Mouse (Mus musculus): ENCODE results near the gene Ing3. TPM values are rescaled to one million over a fixed set of nuclear protein-coding genes. Genes with fewer than 3 reads are reported as not detected.
A peak's percentile ranks its signal among the peaks of the same experiment; 100 is the strongest.

Gene Ing3
- polyA plus RNA-seq, 1 experiment from 2014 or later = 63.6 TPM

GRCm38 (mm10) chr6:21958922-21959321 lies 9.6 kb downstream of the Ing3 start:
- H3K9me3 ChIP-seq (ENCODE audit: control insufficient read depth, low read length) = no peaks in the 10 kb centered on the region
- ATAC-seq (ENCODE audit: low FRiP score, low TSS enrichment) = no peak
- no peak overlapping the region for H3K4me2 ChIP-seq (replicated peaks; ENCODE audit: low read depth, low read length)
- H3K4me1 ChIP-seq (ENCODE audit: control insufficient read depth, insufficient read depth, low read length) = no peaks in the 10 kb centered on the region
- no peak overlapping the region for H3K4me3 ChIP-seq (ENCODE audit: low read length)
- no peak overlapping the region for H3K9ac ChIP-seq (ENCODE audit: low read depth, low read length)
- no peaks in the 10 kb centered on the region for H3K27me3 ChIP-seq (ENCODE audit: control insufficient read depth, insufficient read depth, low read length)
- H3K27ac ChIP-seq (ENCODE audit: low read depth, low read length) = no peak overlapping the region
- peaks cover 45% of the 10 kb centered on the region for H3K36me3 ChIP-seq (ENCODE audit: control insufficient read depth, insufficient read depth, low read length)
- 91% methylated on average over 4 of the region's 4 CpGs for WGBS

GRCm38 (mm10) chr6:21959909-21960308 lies 10.5 kb downstream of the Ing3 start:
- Histone ChIP-seq H3K9ac (ENCODE audit: low read depth, low read length) (no peak overlapping the region), H3K36me3 (ENCODE audit: control insufficient read depth, insufficient read depth, low read length) (peaks cover 41% of the 10 kb centered on the region), H3K9me3 (ENCODE audit: control insufficient read depth, low read length) (no peaks in the 10 kb centered on the region)

GRCm38 (mm10) chr6:21977532-21977931 lies 28.2 kb downstream of the Ing3 start:
- no peaks in the 10 kb centered on the region for H3K9me3 ChIP-seq (ENCODE audit: control insufficient read depth, low read length)
- 61% methylated on average over 2 of the region's 2 CpGs for WGBS
- no peak overlapping the region for H3K27ac ChIP-seq (ENCODE audit: low read depth, low read length)
- no peak overlapping the region for H3K4me3 ChIP-seq (ENCODE audit: low read length)
- H3K4me2 ChIP-seq (replicated peaks; ENCODE audit: low read depth, low read length) = no peak overlapping the region
- no peak overlapping the region for H3K9ac ChIP-seq (ENCODE audit: low read depth, low read length)
- peaks cover 19% of the 10 kb centered on the region for H3K36me3 ChIP-seq (ENCODE audit: control insufficient read depth, insufficient read depth, low read length)
- no peak for ATAC-seq (ENCODE audit: low FRiP score, low TSS enrichment)
- no peaks in the 10 kb centered on the region for H3K4me1 ChIP-seq (ENCODE audit: control insufficient read depth, insufficient read depth, low read length)
- H3K27me3 ChIP-seq (ENCODE audit: control insufficient read depth, insufficient read depth, low read length) = no peaks in the 10 kb centered on the region

More at GRCm38 (mm10) chr6:21959909-21960308, 10.5 kb downstream of the Ing3 start:
- H3K4me3 ChIP-seq (ENCODE audit: low read length) = no peak overlapping the region
- no peaks in the 10 kb centered on the region for H3K27me3 ChIP-seq (ENCODE audit: control insufficient read depth, insufficient read depth, low read length)
- WGBS = 92% methylated on average over 5 of the region's 5 CpGs
- H3K27ac ChIP-seq (ENCODE audit: low read depth, low read length) = no peak overlapping the region
- no peaks in the 10 kb centered on the region for H3K4me1 ChIP-seq (ENCODE audit: control insufficient read depth, insufficient read depth, low read length)
- no peak for ATAC-seq (ENCODE audit: low FRiP score, low TSS enrichment)
- H3K4me2 ChIP-seq (replicated peaks; ENCODE audit: low read depth, low read length) = no peak overlapping the region

- no peak for ATAC-seq (ENCODE audit: low FRiP score, low TSS enrichment)
- peaks cover 4% of the 10 kb centered on the region; the same call in 1 of the 2 replicates for H3K36me3 ChIP-seq (ENCODE audit: control insufficient read depth, insufficient read depth, low read length)
- no peak overlapping the region for H3K27ac ChIP-seq (ENCODE audit: low read depth, low read length)
- no peaks in the 10 kb centered on the region for H3K27me3 ChIP-seq (ENCODE audit: control insufficient read depth, insufficient read depth, low read length)
- H3K9ac ChIP-seq (ENCODE audit: low read depth, low read length) = no peak overlapping the region
- no peak overlapping the region for H3K4me2 ChIP-seq (replicated peaks; ENCODE audit: low read depth, low read length)
- H3K4me3 ChIP-seq (ENCODE audit: low read length) = no peak overlapping the region
- 76% methylated on average over 1 of the region's 1 CpGs for WGBS
- H3K4me1 ChIP-seq (ENCODE audit: control insufficient read depth, insufficient read depth, low read length) = no peaks in the 10 kb centered on the region
- no peaks in the 10 kb centered on the region for H3K9me3 ChIP-seq (ENCODE audit: control insufficient read depth, low read length)
Observed at GRCm38 (mm10) chr6:21981114-21981513, 31.7 kb downstream of the Ing3 start.

GRCm38 (mm10) chr6:21984990-21985731 lies 35.8 kb downstream of the Ing3 start:
- Histone ChIP-seq H3K27ac (ENCODE audit: low read depth, low read length) (peak overlapping the region; percentile 81), H3K9me3 (ENCODE audit: control insufficient read depth, low read length) (no peaks in the 10 kb centered on the region), H3K4me2 (replicated peaks; ENCODE audit: low read depth, low read length) (peak overlapping the region; percentile 59), H3K4me1 (ENCODE audit: control insufficient read depth, insufficient read depth, low read length) (no peaks in the 10 kb centered on the region), H3K27me3 (ENCODE audit: control insufficient read depth, insufficient read depth, low read length) (no peaks in the 10 kb centered on the region), H3K9ac (ENCODE audit: low read depth, low read length) (peak overlapping the region; percentile 80; the same call in 1 of the 2 replicates), H3K4me3 (ENCODE audit: low read length) (peak overlapping the region; percentile 62), H3K36me3 (ENCODE audit: control insufficient read depth, insufficient read depth, low read length) (no peaks in the 10 kb centered on the region)
- ATAC-seq (ENCODE audit: low FRiP score, low TSS enrichment) = peak; percentile 81
- 4% methylated on average over 16 of the region's 16 CpGs for whole genome bisulfite sequencing

GRCm38 (mm10) chr6:21985732-21986540 lies 36.6 kb downstream of the Ing3 start, which contains the start of gene Cped1:
TSS of gene Cped1 (plus strand) at chr6:21985916.
- Histone ChIP-seq H3K9me3 (ENCODE audit: control insufficient read depth, low read length) (no peaks in the 10 kb centered on the region), H3K4me2 (replicated peaks; ENCODE audit: low read depth, low read length) (peak within 1 kb of the TSS; percentile 59), H3K27me3 (ENCODE audit: control insufficient read depth, insufficient read depth, low read length) (no peaks in the 10 kb centered on the region), H3K4me1 (ENCODE audit: control insufficient read depth, insufficient read depth, low read length) (no peaks in the 10 kb centered on the region), H3K9ac (ENCODE audit: low read depth, low read length) (peak within 1 kb of the TSS; percentile 80), H3K27ac (ENCODE audit: low read depth, low read length) (peak within 1 kb of the TSS; percentile 81), H3K36me3 (ENCODE audit: control insufficient read depth, insufficient read depth, low read length) (no peaks in the 10 kb centered on the region), H3K4me3 (ENCODE audit: low read length) (peak within 1 kb of the TSS; percentile 62)
- under 1% methylated on average over 38 of the region's 38 CpGs for WGBS
- ATAC-seq (ENCODE audit: low FRiP score, low TSS enrichment) = peak; percentile 85

GRCm38 (mm10) chr6:21986660-21987331 lies 37.4 kb downstream of the Ing3 start:
- Histone ChIP-seq H3K4me1 (ENCODE audit: control insufficient read depth, insufficient read depth, low read length) (0 out of 2 replicates have a peak, but pooled peaks cover 3% of the 10 kb centered on the region), H3K27ac (ENCODE audit: low read depth, low read length) (peak overlapping the region; percentile 81), H3K4me2 (replicated peaks; ENCODE audit: low read depth, low read length) (peak overlapping the region; percentile 59), H3K36me3 (ENCODE audit: control insufficient read depth, insufficient read depth, low read length) (no peaks in the 10 kb centered on the region), H3K27me3 (ENCODE audit: control insufficient read depth, insufficient read depth, low read length) (no peaks in the 10 kb centered on the region), H3K9ac (ENCODE audit: low read depth, low read length) (peak overlapping the region; percentile 80), H3K4me3 (ENCODE audit: low read length) (peak overlapping the region; percentile 62), H3K9me3 (ENCODE audit: control insufficient read depth, low read length) (no peaks in the 10 kb centered on the region)
- WGBS = 6% methylated on average over 24 of the region's 24 CpGs
- ATAC-seq (ENCODE audit: low FRiP score, low TSS enrichment) = peak; percentile 32; the same call in 1 of the 2 replicates

- H3K36me3 ChIP-seq (ENCODE audit: control insufficient read depth, insufficient read depth, low read length) = no peaks in the 10 kb centered on the region
- peak overlapping the region; percentile 62 for H3K4me3 ChIP-seq (ENCODE audit: low read length)
- 30% methylated on average over 2 of the region's 2 CpGs for WGBS
- peak overlapping the region; percentile 59 for H3K4me2 ChIP-seq (replicated peaks; ENCODE audit: low read depth, low read length)
- no peaks in the 10 kb centered on the region for H3K9me3 ChIP-seq (ENCODE audit: control insufficient read depth, low read length)
- H3K27ac ChIP-seq (ENCODE audit: low read depth, low read length) = peak overlapping the region; percentile 71; the same call in 1 of the 2 replicates
- 0 out of 2 replicates have a peak, but pooled peaks cover 3% of the 10 kb centered on the region for H3K4me1 ChIP-seq (ENCODE audit: control insufficient read depth, insufficient read depth, low read length)
- H3K27me3 ChIP-seq (ENCODE audit: control insufficient read depth, insufficient read depth, low read length) = no peaks in the 10 kb centered on the region
- peak overlapping the region; percentile 80 for H3K9ac ChIP-seq (ENCODE audit: low read depth, low read length)
- no peak for ATAC-seq (ENCODE audit: low FRiP score, low TSS enrichment)
Observed at GRCm38 (mm10) chr6:21987554-21987953, 38.2 kb downstream of the Ing3 start.
